Mouse (Mus musculus): ENCODE measurements around the gene Lsp1. TPM values are rescaled to one million over a fixed set of nuclear protein-coding genes. Genes with fewer than 3 reads are reported as not detected.

Lsp1 gene
- total RNA-seq, 2 experiments from 2014 or later = 64.5 to 88.0 TPM

- ATAC-seq (replicated peaks; ENCODE audit: low FRiP score, poor library complexity, severe bottlenecking) = no peak
These were observed 12.3 kb downstream of the Lsp1 start for GRCm38 (mm10) chr7:142472936-142473335.

- ATAC-seq (replicated peaks; ENCODE audit: low FRiP score, poor library complexity, severe bottlenecking) = no peak
These were observed 12.9 kb downstream of the Lsp1 start for GRCm38 (mm10) chr7:142473476-142473875.

GRCm38 (mm10) chr7:142474799-142475198, 14.2 kb downstream of the Lsp1 start:
- no peak for ATAC-seq (replicated peaks; ENCODE audit: low FRiP score, poor library complexity, severe bottlenecking)

- ATAC-seq (replicated peaks; ENCODE audit: low FRiP score, poor library complexity, severe bottlenecking) = no peak
These were observed 15.0 kb downstream of the Lsp1 start for GRCm38 (mm10) chr7:142475641-142476040.

GRCm38 (mm10) chr7:142476271-142476670, 15.7 kb downstream of the Lsp1 start:
- ATAC-seq (replicated peaks; ENCODE audit: low FRiP score, poor library complexity, severe bottlenecking) = no peak

GRCm38 (mm10) chr7:142476795-142477452, 16.3 kb downstream of the Lsp1 start:
- no peak for ATAC-seq (replicated peaks; ENCODE audit: low FRiP score, poor library complexity, severe bottlenecking)

- ATAC-seq (replicated peaks; ENCODE audit: low FRiP score, poor library complexity, severe bottlenecking) = no peak
These were observed 17.4 kb downstream of the Lsp1 start for GRCm38 (mm10) chr7:142478001-142478400.

GRCm38 (mm10) chr7:142478574-142478973, 18.0 kb downstream of the Lsp1 start:
- no peak for ATAC-seq (replicated peaks; ENCODE audit: low FRiP score, poor library complexity, severe bottlenecking)

GRCm38 (mm10) chr7:142479307-142479706, 18.7 kb downstream of the Lsp1 start:
- ATAC-seq (replicated peaks; ENCODE audit: low FRiP score, poor library complexity, severe bottlenecking) = no peak

GRCm38 (mm10) chr7:142479886-142480285, 19.3 kb downstream of the Lsp1 start:
- no peak for ATAC-seq (replicated peaks; ENCODE audit: low FRiP score, poor library complexity, severe bottlenecking)

GRCm38 (mm10) chr7:142480661-142481060, 20.1 kb downstream of the Lsp1 start:
- no peak for ATAC-seq (replicated peaks; ENCODE audit: low FRiP score, poor library complexity, severe bottlenecking)

GRCm38 (mm10) chr7:142481186-142481567, 20.6 kb downstream of the Lsp1 start:
- no peak for ATAC-seq (replicated peaks; ENCODE audit: low FRiP score, poor library complexity, severe bottlenecking)

- no peak for ATAC-seq (replicated peaks; ENCODE audit: low FRiP score, poor library complexity, severe bottlenecking)
These were observed 21.1 kb downstream of the Lsp1 start for GRCm38 (mm10) chr7:142481568-142482255.

- no peak for ATAC-seq (replicated peaks; ENCODE audit: low FRiP score, poor library complexity, severe bottlenecking)
These were observed 21.6 kb downstream of the Lsp1 start for GRCm38 (mm10) chr7:142482256-142482609.

- no peak for ATAC-seq (replicated peaks; ENCODE audit: low FRiP score, poor library complexity, severe bottlenecking)
These were observed 22.5 kb downstream of the Lsp1 start for GRCm38 (mm10) chr7:142483136-142483535.

- ATAC-seq (replicated peaks; ENCODE audit: low FRiP score, poor library complexity, severe bottlenecking) = no peak
These were observed 24.2 kb downstream of the Lsp1 start for GRCm38 (mm10) chr7:142484780-142485179.

- ATAC-seq (replicated peaks; ENCODE audit: low FRiP score, poor library complexity, severe bottlenecking) = no peak
These were observed 26.1 kb downstream of the Lsp1 start for GRCm38 (mm10) chr7:142486751-142487162.

- ATAC-seq (replicated peaks; ENCODE audit: low FRiP score, poor library complexity, severe bottlenecking) = no peak
These were observed 26.8 kb downstream of the Lsp1 start for GRCm38 (mm10) chr7:142487341-142487859.

GRCm38 (mm10) chr7:142488053-142488452, 27.4 kb downstream of the Lsp1 start:
- ATAC-seq (replicated peaks; ENCODE audit: low FRiP score, poor library complexity, severe bottlenecking) = no peak

GRCm38 (mm10) chr7:142493535-142493934, 32.9 kb downstream of the Lsp1 start:
- ATAC-seq (replicated peaks; ENCODE audit: low FRiP score, poor library complexity, severe bottlenecking) = no peak

GRCm38 (mm10) chr7:142496158-142496557, 35.5 kb downstream of the Lsp1 start:
- ATAC-seq (replicated peaks; ENCODE audit: low FRiP score, poor library complexity, severe bottlenecking) = no peak
